ENCODE assay signal across 27 mouse cellular contexts in the genomic region with DNA sequence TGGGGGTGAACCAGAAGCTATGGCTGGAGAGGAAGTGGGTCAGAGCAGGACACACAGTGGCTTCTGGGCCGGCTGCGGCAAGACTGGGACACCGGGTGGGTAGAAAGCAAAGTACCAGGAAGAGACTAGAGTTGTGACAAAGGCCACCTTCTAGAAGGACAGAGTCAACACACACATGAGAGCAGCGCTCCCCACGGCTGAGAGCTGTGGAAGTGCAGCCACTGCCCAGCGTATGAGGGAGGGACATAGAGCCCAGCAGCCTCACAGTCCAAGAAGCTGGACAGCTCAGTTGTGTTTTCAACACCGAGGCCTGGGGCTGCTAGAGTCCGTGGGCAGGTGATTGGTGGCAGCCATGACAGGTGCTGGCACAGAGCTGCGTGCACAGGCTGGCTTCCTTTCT.
A peak's percentile ranks its signal among the peaks of the same experiment; 100 is the strongest.
DNase-seq lines count a peak whose midpoint lies in the region; ATAC-seq and TF ChIP-seq lines count a peak whose summit lies in the region.
"Had no signal": no experiment of that assay in that cellular context is flagged by ENCODE, and none has a peak within 500 bp of the region (broad histone marks: within the 10 kb centered on the region; RNA-seq: fewer than 3 reads in every experiment).

No protein-coding gene starts in this region.

- H3K27me3 ChIP-seq in liver, embryonic 14.5 days (ENCODE audit: control insufficient read depth, insufficient read depth, low read length): no peaks in the 10 kb centered on the region
- 0 out of 2 replicates have a peak, but pooled peaks cover 7% of the 10 kb centered on the region for H3K27me3 ChIP-seq in liver, embryonic 12.5 days (replicated peaks)
- H3K27me3 ChIP-seq in stomach, embryonic 16.5 days (ENCODE audit: control insufficient read depth, insufficient read depth, low read length): no peaks in the 10 kb centered on the region
- H3K27me3 ChIP-seq: embryonic facial prominence, embryonic 13.5 days; forebrain, embryonic 12.5 days; forebrain, embryonic 15.5 days had no signal

- H3K4me1 ChIP-seq in liver, embryonic 14.5 days (replicated peaks; ENCODE audit: control insufficient read depth in 2 of 2, insufficient read depth in 2 of 2, low read length in 1 of 2): no peaks in the 10 kb centered on the region
- no peaks in the 10 kb centered on the region for H3K4me1 ChIP-seq in liver, embryonic 12.5 days
- H3K4me1 ChIP-seq in stomach, embryonic 16.5 days (ENCODE audit: control insufficient read depth, insufficient read depth, low read length): 0 out of 2 replicates have a peak, but pooled peaks cover 2% of the 10 kb centered on the region
- H3K4me1 ChIP-seq: embryonic facial prominence, embryonic 10.5 days; embryonic facial prominence, embryonic 13.5 days; forebrain, embryonic 12.5 days; forebrain, embryonic 15.5 days; heart, embryonic 10.5 days; heart, embryonic 13.5 days had no signal

- no peak for ATAC-seq in liver, embryonic 14.5 days (ENCODE audit: insufficient read depth)
- ATAC-seq in liver, embryonic 12.5 days: no peak
- peak; percentile 37; the same call in 1 of the 2 replicates for ATAC-seq in granulocyte monocyte progenitor cell, adult 5-6 weeks (replicated peaks; ENCODE audit: poor library complexity, severe bottlenecking)
- no peak for ATAC-seq in stomach, embryonic 16.5 days (ENCODE audit: insufficient read depth, low FRiP score)
- ATAC-seq: activated CD4-positive, CD25-positive, alpha-beta regulatory T cell, adult 4 months; forebrain, embryonic 15.5 days; hindbrain, postnatal 0 days had no signal

- H3K9ac ChIP-seq in liver, embryonic 14.5 days (replicated peaks): no peak overlapping the region
- no peak overlapping the region for H3K9ac ChIP-seq in liver, embryonic 12.5 days
- H3K9ac ChIP-seq in stomach, embryonic 16.5 days (ENCODE audit: low read length): no peak overlapping the region
- H3K9ac ChIP-seq: embryonic facial prominence, embryonic 13.5 days; forebrain, embryonic 12.5 days; forebrain, embryonic 15.5 days; heart, embryonic 13.5 days; hindbrain, embryonic 14.5 days had no signal

- H3K4me3 ChIP-seq in liver, embryonic 14.5 days (ENCODE audit: insufficient read depth in 1 of 2, low read depth in 2 of 2, low read length in 2 of 2): no peak overlapping the region
- H3K4me3 ChIP-seq in liver, embryonic 12.5 days: no peak overlapping the region
- no peak overlapping the region for H3K4me3 ChIP-seq in stomach, embryonic 16.5 days (replicated peaks; ENCODE audit: low read length)
- H3K4me3 ChIP-seq: embryonic facial prominence, embryonic 10.5 days; embryonic facial prominence, embryonic 13.5 days; erythroblast, embryonic 14.5 days; forebrain, embryonic 12.5 days; forebrain, embryonic 15.5 days; heart, adult 2 months; heart, embryonic 10.5 days; heart, embryonic 13.5 days had no signal

- DNase-seq in liver, embryonic 14.5 days (ENCODE audit: low read depth in 3 of 3, low spot score in 3 of 3): no peak
- no peak for DNase-seq in right cerebral cortex, postnatal 4 days
- no peak for DNase-seq in layer of hippocampus, adult 18-20 months (ENCODE audit: low spot score in 2 of 2)
- DNase-seq: adrenal gland, adult 8-10 months; adrenal gland, postnatal 25 days; B cell, adult 2 months; cerebellum, adult 11-12 months; cerebellum, adult 8-10 months; cerebellum, postnatal 36 days; embryo, embryonic 11 days; gastrocnemius, postnatal 25 days; heart, adult 2 months; heart, postnatal 14 days; heart, postnatal 4 days had no signal

- H3K27ac ChIP-seq in liver, embryonic 14.5 days: no peak overlapping the region
- H3K27ac ChIP-seq in liver, embryonic 12.5 days: no peak overlapping the region
- H3K27ac ChIP-seq in stomach, embryonic 16.5 days (ENCODE audit: low read length): peak overlapping the region; percentile 52; the same call in 1 of the 2 replicates
- H3K27ac ChIP-seq: embryonic facial prominence, embryonic 10.5 days; embryonic facial prominence, embryonic 13.5 days; forebrain, embryonic 12.5 days; forebrain, embryonic 15.5 days; heart, adult 2 months; heart, embryonic 10.5 days; heart, embryonic 13.5 days; hindbrain, embryonic 14.5 days; hindbrain, postnatal 0 days had no signal

- TF ChIP-seq CTCF in liver, embryonic 14.5 days (IDR thresholded peaks at IDR 0.05; ENCODE audit: low read depth): 0 out of 2 replicates have a peak, but pooled peaks have one; percentile 3

- no peak for TF ChIP-seq EP300 in liver, embryonic 14.5 days (IDR thresholded peaks at IDR 0.05; ENCODE audit: low read depth)

- WGBS in liver, embryonic 14.5 days (ENCODE audit: insufficient replicate concordance): 66% methylated on average over 9 of the region's 9 CpGs
- 84% methylated on average over 9 of the region's 9 CpGs for WGBS in liver, embryonic 12.5 days (ENCODE audit: insufficient replicate concordance)
- 79% methylated on average over 9 of the region's 9 CpGs for WGBS in stomach, embryonic 16.5 days

- no peaks in the 10 kb centered on the region for H3K9me3 ChIP-seq in liver, embryonic 14.5 days (ENCODE audit: control insufficient read depth, low read length)
- H3K9me3 ChIP-seq in liver, embryonic 12.5 days (replicated peaks): 0 out of 2 replicates have a peak, but pooled peaks cover under 1% of the 10 kb centered on the region
- H3K9me3 ChIP-seq in stomach, embryonic 16.5 days (replicated peaks; ENCODE audit: control insufficient read depth, low read length): no peaks in the 10 kb centered on the region
- H3K9me3 ChIP-seq: embryonic facial prominence, embryonic 10.5 days; embryonic facial prominence, embryonic 13.5 days; forebrain, embryonic 12.5 days; forebrain, embryonic 15.5 days; heart, embryonic 10.5 days; heart, embryonic 13.5 days had no signal

- no peaks in the 10 kb centered on the region for H3K36me3 ChIP-seq in liver, embryonic 14.5 days (replicated peaks; ENCODE audit: control insufficient read depth, insufficient read depth, low read depth)
- H3K36me3 ChIP-seq in liver, embryonic 12.5 days: no peaks in the 10 kb centered on the region
- H3K36me3 ChIP-seq in stomach, embryonic 16.5 days (ENCODE audit: control insufficient read depth, insufficient read depth, low read length): no peaks in the 10 kb centered on the region
- H3K36me3 ChIP-seq: embryonic facial prominence, embryonic 10.5 days; embryonic facial prominence, embryonic 13.5 days; forebrain, embryonic 12.5 days; forebrain, embryonic 15.5 days; heart, embryonic 10.5 days; heart, embryonic 13.5 days had no signal

- H3K4me2 ChIP-seq in liver, embryonic 14.5 days (ENCODE audit: low read depth): no peak overlapping the region
- no peak overlapping the region for H3K4me2 ChIP-seq in liver, embryonic 12.5 days
- H3K4me2 ChIP-seq in stomach, embryonic 16.5 days (ENCODE audit: low read depth, low read length): no peak overlapping the region
- H3K4me2 ChIP-seq: embryonic facial prominence, embryonic 13.5 days; forebrain, embryonic 12.5 days; forebrain, embryonic 15.5 days; heart, embryonic 13.5 days; hindbrain, embryonic 14.5 days had no signal
